Mouse (Mus musculus) embryo, embryonic 10 days (tissue): ENCODE measurements around the gene Leng9.

Source experiments
- DNase-seq: peaks from one replicate; pipeline ENCODE4 v3.0.0-alpha.2; 2015; ENCODE audit warnings: low spot score

Leng9 gene

DNA sequence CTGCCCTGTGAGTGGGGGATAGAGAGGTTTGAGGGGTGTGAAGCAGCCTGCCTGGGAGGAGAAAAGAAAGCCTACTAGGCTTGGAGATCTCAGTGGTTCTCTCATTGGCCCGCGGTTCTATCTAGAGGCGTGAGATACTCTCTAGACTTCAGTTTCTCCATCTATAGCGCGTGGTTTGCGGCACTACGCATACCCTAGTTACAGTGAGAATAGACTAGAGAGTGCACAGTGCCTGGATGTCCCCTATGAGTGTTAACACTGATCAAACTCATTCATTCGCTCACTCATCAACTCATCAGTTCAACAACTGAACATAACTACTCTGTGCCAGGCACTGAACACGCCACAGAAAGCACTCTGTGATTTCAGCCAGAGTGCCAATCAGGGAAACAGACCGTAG is 27.4 kb downstream of the Leng9 start:
- no peak for DNase-seq

DNA sequence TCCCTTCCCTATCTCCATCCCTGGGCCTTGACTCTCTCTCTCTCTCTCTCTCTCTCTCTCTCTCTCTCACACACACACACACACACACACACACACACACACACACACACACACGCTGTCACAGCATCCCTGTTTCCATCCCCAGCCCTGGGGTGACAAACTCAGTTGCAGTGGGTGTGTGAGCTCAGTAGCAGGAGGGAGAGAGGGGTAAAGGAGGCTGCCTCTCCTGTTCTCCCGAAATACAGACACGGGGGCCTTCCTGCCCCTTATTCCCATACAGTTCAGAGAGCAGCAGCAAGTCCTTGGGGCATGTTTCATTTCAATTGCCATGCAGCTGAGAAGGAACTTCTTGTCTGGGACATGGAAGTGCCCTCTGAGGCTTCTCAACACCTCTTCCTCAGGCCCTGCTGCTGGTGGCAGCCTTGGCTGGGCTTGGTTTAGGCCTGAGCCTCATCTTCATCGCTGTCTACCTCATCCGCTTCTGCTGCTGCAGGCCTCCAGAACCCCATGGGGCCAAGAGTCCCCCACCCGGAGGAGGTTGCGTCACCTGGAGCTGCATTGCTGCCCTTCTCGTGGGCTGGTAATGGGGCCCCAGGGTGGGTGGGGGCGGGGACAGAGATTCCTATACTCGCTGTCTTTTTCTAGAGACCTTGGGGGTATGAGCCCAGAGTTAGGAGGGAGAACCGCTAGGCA is 28.0 kb downstream of the Leng9 start:
- no peak for DNase-seq

DNA sequence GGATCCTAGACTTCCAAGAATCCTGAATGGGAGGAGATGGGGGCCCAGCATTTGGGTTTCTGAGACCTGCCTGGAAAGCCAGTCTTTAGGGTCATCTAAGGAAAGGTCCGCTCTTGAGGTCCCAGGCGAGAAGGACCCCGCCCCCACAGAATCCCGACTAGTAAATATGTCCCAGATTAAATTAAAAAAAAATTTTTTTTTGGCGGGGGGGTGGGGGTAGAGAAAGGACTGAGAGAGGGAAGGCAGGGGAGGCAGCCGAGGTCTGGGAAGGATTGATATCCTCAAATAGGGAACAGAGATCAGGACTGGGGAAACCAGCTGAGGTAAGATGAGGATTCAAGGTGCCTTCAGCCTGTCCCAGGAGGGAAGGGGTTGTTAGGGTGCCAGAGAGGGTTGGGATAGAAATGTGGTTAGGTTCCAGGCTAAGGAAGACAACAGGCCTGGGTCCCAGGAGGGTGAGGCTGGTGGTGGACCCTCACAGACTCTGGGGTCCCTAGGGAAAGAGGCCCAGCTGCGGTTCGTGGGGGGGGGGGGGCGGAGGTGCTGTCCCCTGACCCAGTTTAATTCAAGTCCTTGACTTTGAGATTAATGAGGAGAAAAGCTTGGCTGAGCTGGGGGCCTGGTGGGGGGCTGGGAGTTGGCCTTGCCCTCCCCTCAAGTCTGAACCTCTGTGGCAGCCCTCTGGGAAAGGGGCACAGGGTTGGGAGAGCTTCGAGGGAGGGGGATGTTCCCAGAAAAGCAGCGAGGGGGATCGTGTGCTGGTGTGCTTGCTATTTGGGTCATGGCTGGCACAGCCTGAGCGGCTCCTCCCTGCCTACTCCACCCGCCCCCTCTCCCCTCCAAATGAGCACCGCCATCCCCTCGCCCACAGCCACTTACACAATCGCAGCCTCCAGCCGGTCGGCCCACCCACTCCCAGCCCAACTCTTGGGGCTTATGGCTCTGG is 29.9 kb downstream of the Leng9 start:
- DNase-seq, result no peak

DNA sequence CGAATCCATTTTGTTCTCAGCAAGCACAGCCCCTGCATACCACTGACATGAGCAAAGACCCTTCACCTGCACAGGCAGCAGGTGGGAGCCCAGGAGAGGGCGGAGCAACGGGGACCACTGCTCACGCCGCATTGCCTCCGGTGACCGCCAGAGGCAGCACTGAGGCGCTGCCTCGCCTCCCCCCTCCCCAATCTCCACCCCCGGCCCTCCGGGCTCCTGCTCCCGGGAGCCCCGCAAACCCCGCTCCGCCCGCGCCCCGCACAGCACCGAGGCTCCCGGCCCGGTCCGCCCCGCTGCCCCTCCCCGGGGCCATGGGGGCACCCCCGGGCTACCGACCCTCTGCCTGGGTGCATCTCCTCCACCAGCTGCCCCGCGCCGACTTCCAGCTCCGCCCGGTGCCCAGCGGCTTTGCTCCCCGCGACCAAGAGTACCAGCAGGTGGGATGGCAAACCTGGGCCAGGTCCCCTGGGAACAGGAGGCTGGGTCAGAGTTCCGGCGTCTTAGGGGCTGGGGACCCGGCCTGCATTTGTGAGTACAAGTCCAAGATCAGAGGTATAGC is 30.8 kb downstream of the Leng9 start, which contains the start of gene Ttyh1:
Ttyh1 (plus strand) TSS at position 65 of the 559 bp plus-strand sequence.
- peak; percentile 49 for DNase-seq

DNA sequence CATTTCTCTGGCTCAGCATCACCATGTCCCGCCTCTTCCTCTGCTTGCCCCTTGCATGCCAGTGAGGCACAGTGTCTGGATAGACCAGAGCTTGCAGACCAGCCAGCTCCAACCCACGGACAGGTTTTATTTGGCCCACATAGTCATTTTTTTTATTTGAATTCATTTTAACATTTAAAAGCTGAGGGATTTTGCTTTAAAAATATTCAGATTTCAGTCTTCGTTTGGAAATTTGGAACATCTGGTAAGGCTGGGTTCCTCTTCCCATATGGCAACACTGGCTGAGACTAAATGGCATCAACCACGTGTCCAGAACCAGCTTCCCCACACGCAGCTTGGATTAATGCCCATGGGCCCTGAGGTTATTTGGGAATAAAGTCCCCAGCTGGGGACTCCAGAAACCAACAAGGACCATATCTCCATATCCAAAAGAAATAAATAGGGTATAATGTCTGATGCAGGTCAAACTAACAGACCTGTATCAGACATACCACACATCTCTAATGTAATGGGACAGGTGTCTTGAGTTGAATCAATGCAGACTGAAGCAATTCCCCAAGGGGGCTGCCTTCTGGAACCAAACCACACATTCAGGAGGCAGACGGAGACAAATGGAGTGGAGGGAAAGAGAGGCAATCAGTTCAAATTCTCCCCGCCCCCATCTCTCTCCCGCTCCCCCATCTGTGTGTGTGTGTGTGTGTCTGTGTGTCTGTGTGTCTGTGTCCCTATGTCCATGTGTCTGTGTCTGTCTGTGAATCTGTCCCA is 32.9 kb downstream of the Leng9 start:
- no peak for DNase-seq

DNA sequence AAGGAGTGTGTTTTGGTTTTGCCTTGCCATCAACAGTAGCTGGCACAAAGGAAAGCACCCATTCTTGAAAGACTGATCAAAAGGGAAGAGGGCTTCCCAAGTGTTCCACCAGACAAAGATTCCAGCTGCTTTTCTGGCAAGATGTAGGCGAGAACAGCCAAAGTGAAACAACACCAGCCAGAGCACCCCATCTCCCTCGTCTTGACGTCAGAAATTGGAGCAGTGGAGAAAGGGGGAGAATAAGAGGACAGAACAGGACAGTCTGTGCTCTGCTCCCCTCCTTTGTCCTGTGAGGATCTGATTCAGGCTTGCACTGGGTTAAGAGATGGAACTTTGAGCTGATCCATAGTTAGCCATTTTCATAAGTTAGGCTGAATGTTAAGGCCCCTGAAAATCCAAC is 38.4 kb downstream of the Leng9 start:
- DNase-seq, result no peak

DNA sequence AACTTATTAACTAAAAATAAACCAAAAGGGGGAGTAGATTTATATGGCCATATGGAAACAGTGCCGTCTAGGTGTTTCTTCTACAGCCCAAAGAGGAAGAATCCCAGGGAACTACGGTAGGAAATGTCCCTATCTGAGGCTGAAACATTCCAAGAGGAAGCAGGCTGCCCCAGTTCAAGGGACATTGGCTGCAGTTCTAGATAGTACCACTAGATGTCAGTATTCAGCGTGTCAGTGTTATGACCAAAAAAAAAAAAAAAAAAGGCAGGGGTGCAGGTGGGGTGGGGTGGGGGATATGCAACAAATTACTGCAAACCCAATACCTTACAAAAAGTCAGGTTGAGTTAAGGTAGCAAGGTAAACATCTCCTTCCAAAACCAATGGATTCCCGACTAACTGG is 46.8 kb downstream of the Leng9 start:
- peak; percentile 80 for DNase-seq

DNA sequence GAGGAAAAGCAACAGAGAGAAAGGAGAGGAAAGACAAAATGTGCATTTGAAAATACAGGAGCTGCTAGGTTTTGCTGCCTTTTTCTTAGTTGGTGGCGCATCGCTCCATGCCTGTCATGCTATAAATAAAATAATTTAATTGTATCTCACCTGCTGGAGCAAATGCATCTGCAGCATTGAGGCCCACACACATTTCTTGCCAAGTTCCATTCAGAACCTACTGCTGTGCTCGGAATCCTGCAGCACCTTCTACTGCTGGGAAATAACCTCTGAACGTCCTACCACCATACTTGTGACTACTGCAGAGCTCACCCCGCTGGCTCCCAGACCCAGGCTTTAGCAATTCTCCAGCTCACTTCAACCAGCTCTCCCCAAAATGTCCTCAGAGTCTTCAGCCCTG is 49.0 kb downstream of the Leng9 start:
- DNase-seq, result no peak

DNA sequence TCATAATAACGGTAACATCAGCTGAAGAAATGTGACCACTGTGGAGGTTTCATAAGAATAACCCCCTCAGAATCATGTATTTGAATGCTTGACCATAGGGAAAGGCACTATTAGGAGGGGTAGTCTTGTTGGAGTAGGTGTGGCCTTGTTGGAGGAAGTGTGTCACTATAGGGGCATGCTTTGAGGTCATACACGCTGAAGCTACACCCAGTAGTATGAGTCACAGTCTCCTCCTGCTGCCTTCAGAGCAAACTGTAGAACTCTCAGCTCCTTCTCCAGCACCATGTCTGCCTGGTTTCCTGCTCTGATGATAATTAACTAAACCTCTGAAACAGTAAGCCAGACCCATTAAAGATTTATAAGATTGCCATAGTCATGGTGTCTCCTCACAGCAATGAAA is 51.3 kb downstream of the Leng9 start:
- DNase-seq, result no peak

DNA sequence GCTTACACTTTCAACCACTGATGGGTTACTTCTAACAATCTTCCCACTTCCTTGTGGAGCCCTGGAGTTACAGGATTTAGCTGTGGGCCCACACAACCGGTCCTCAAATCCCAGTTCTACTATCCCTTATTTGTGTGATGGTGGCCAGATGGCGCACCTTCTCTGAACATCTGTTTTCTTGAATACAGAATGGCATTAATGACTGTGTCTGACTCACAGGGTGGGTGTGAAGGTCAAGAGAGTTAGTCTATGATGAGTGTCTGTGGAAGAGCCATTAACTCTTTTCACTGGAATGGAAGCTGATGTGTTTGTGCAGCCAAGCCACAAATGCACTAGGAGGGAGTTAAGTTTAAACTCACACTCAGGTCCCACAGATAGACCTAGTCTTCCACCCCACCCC is 51.9 kb downstream of the Leng9 start:
- no peak for DNase-seq
